Mouse (Mus musculus) lung, postnatal 25 days (tissue): ENCODE results near the gene Fam69b.

Source experiments
- DNase-seq: peaks from one replicate; pipeline ENCODE4 v3.0.0; 2022; ENCODE audit warnings: low spot score

The Fam69b gene

GRCm38 (mm10) chr2:26628792-26629437, 658 bp downstream of the Fam69b start:
- DNase-seq, result no peak

DNA sequence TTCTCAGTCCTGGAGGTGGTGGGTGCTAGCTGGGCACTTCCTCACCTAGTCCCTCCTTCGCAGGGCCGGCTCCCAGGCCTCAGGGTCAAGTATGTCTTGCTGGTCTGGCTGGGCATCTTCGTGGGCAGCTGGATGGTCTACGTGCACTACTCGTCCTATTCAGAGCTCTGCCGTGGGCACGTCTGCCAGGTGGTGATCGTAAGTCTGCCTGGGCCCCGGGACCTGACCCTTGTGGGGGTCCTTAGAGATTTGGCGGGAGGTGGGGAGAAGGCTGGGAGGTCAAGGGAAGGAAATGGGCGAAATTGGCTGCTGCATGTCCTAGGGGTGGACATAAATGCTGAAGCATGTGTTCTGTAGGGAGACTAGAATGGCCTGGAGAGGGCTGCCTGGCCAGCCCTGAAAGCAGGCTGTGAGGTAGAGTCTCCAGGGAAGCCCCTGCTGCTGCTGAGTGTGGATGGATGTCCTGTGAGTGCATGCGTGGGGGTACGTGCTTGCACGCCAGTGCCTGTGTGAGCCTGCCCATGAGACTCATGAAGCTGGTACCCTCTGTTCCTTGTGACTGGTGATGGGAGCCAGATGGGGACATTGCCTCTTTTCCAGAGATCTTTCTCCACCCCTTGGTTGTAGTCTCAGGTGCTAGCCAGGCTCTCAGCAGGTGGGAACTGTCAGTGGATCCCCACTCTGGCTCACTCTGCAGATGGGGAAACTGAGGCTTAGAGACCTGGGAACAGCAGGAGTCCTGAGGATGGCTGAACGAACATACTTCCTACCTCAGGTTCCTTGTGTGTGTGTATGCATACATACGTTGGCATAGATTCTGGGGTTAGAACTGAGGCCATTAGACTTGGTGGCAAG, 4.5 kb downstream of the Fam69b start:
- no peak for DNase-seq

- DNase-seq, result no peak
Measured at GRCm38 (mm10) chr2:26633953-26634530, 5.8 kb downstream of the Fam69b start.

- peak; percentile 30 for DNase-seq
Measured at GRCm38 (mm10) chr2:26634629-26635488, 6.6 kb downstream of the Fam69b start.

- no peak for DNase-seq
Measured at GRCm38 (mm10) chr2:26635489-26636324, 7.5 kb downstream of the Fam69b start.

DNA sequence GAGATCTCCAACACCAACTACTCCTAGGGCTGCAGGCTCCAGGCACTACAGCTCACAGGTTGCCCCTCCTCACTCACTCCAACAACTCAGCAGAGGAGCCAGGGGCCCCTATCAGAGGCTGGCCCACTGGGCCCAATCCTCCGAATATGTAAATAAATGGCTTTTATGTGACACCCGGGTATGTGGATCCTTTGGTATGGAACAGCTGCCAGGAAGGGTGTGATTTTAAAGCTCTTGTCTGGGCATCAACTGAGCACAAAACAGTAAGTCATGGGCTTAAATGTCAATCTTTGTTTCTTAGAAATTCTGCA, 8.0 kb downstream of the Fam69b start:
- DNase-seq, result no peak

DNA sequence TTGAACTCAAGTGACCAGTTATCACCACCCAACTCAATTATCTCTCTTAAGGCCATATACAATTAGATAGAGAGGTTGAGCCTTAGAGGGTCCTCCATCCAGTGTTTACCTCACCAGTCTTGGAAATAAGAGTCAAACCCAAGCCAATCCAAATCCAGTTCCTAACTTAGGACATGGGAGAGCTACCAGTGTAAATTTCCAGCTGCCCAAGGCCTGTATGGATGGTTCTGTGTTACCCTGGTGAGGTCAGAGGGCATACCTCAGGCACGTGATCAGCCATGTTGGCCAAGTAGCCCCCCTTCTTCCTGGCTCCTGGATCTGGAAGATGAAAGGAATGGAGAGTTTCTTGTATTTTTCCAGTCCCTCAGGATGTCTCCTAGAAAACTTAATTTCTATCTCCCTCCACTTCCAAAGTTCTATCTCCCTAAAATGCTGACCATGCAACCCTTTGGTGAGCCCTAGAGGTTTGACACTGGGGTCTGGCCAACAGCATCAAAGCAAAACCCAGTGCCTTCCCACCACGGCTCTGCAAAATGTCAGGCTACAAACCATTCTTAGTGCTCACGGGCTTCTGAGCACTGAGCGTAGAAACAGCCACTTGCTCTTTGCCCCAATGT, 9.2 kb downstream of the Fam69b start:
- no peak for DNase-seq

DNA sequence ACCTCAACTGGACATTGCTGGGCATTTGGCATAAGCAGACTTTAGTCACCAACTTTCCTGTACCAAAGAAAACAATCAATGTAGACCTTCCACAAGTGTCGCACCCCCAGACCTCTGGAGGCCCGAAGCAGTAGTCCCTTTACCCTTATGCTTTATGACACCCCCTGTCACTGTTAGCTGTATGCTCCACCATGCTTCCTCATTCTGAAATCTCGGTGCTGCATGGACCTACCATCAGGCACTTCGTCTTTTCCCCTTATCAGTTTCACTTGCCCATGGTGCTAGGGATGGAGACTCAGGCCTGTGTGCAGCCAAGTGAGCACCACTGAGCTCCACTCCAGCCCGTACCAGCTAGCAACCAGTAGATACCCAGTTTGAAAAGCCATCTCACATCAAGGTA, 9.8 kb downstream of the Fam69b start:
- DNase-seq, result no peak

DNA sequence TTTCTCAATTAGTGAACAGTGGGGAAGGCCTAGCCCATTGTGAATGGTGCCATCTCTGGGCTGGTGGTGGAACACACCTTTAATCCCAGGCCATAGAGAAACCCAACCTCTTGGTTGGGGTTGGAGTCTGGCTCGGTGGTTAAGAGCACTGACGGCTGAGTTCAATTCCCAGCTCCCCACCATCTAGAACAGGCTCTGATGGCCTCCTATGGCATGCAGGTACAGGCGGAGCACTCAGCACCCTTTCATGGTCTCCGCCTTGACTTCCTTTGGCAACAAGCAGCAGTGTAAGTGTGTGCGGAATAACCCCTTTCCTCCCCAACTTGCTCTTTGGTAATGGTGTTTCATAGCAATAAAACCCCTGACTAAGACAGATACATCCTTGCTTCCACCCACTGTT, 10.3 kb downstream of the Fam69b start:
- DNase-seq, result no peak

GRCm38 (mm10) chr2:26639083-26639482, 10.8 kb downstream of the Fam69b start:
- DNase-seq, result peak; percentile 72

DNA sequence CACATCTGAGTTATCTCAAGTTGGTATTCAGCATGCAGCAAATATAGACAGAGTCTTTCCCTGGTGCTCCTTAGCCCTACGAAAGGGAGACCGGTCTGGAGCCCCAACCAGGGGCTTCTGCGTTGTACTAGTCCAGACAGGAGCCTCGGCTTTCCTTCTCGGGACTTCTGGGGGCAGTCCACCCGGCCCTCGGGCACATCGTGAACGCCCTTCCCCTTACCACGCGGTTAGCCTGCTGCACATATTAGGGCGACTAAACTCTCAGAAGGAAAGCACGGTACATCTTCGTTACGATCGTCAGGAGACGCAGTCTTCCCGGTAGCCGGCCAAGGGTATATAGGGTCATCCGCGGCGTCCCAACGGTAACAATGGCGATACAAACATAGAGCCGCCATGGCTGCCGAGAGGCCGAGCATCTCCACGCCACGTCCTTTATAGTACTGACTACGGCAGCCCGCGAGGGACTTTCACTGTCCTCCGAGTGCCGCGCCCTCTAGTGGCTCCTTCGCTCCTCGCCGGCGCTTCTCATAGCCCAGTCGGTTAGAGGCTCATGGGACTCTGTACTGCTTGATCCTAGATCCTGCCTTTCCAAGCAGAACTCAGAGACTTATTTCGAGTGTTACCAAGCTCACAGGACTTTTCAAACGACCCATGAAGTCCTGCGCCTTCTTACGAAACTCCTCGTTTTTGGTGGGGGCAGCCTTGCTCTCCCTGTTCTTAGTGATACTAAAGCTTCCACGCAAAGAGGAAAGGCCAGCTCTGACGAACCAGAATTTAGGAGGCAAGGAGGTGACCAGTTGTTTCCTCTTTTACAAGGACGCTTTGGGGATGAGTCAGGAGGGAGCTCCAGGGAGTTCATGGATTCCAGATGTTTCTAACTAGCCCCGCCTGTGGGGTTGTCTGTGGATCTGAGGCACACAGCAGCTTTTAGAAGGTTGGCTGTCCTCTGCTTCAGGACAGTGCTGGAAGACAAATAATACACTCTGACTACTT, 11.9 kb downstream of the Fam69b start:
- DNase-seq, result peak; percentile 95

GRCm38 (mm10) chr2:26641006-26641647, 12.9 kb downstream of the Fam69b start:
- DNase-seq, result no peak

DNA sequence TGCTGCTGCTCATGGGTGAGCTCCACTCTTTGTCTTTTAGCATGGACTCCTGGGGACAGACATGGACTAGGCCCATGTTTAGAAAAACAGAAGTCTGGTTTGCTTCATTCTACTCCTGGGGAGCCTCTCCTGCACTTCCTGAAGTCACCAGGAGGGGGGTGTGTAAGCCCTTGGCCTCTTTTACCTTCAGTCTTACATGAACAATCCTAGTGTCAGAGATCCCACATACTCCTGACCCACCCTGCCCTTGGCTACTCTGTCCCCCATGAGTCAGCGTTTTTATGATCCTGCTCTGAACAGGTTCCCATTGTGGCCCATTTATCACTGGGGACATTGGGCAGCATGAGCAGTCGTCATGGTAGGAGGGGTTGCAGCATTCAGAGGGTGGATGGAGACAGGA, 15.7 kb downstream of the Fam69b start:
- DNase-seq, result peak; percentile 39

GRCm38 (mm10) chr2:26646643-26647293, 18.5 kb downstream of the Fam69b start:
- DNase-seq, result peak; percentile 84

DNA sequence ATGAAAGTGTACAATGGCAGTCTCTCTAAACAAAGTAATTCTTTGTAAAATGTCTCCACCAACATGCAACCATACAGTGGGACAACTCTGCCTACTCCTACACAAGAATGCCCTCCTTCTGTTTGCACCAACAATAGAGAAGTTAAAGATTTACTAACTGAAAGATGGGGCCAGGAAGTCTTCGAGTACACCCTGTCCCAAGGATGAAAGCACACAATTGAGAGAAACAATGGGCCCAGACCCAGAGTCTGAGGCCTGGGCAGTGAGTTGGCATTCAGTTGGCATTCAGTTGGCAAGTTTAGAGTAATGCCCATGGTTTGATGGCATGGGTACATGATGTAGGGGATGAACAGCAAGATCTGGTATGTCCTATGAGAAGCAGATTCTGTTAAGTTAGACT, 26.4 kb downstream of the Fam69b start:
- no peak for DNase-seq

DNA sequence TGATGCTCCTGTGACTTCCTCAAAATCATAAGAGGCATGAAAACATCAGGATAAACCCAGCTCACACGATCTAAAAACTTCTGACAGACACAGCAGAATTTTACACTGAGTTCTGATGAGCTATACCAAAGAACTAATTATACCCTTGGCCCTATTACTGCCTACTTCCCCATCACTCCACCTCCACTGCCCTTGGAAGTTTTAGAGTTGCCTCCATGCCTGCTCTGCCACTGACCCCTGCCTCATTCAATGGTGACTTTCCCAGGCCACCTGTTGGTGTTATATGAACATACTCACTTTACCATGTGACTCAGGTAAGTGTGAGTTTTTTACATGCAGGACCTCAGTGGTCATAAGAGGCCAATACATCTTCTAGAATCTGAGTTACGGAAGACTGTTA, 29.2 kb downstream of the Fam69b start:
- DNase-seq, result no peak

DNA sequence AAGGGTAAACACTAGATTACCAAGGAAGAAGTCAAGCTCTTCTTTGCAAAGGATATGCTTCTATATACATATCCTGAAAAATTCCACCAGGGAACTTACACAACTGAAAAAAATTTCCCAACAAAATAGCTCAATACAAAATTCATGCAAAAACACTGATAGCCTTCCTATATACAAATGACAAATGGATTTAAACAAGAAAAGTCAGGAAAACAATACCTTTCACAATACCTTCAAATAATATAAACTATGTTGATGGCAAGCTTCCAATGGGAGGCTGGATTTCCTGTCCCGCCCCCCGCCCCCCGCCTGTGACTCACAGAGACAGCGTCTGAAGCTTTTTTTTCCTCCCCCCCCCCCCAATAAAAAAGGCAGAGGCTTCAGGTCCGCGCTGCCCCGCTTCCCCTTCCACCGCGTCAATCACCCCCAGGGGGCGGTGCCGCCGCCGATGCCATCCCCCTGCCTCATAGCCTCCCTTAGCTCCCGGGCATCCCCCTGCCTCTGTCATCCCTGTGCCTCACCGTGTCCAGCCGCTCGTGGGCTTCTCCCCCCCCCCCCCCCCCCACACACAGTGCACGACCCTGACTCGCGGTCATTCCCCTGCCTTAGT, 33.0 kb downstream of the Fam69b start:
- DNase-seq, result no peak

DNA sequence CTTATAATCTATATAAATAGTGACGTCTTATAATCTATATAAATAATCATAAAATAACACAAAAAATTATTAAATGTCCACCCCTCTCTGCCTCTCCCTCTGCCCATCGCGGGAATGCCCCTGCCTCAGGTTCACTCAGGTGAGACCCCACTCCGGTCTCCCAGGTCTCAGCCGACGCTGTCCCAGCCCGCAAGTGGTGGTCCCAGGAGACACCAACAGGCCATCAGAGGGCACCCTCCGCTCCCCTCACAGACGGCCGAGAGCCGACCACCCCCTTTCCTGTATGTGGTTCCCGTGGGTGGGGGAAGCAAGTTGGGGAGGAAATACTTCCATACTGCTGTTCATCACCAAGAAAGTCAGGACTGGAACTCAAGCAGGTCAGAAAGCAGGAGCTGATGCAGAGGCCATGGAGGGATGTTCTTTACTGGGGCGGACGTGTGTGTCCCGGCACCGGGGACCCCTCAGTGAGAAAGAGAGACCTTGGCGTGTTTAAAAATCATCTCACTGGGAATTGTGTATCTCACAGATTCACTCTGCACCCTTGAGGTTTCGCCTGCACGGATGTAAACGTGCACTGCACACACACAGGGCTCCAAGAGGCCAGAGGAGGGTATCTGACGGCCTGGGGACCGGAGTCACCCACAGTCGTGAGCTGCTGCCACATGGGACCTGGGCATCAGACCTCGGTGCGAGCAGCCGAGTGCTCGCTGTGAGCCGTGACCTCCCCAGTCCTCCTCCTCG, 33.7 kb downstream of the Fam69b start:
- DNase-seq, result no peak
